Mouse (Mus musculus): ENCODE data around the gene Vmn2r90. TPM values are rescaled to one million over a fixed set of nuclear protein-coding genes. Genes with fewer than 3 reads are reported as not detected.
"Not testable (repeated sequence)": the region's sequence is repeated elsewhere in the genome, so short reads cannot be mapped to it uniquely, and the experiment has no call there.

Gene Vmn2r90
- polyA plus RNA-seq (2012; rRNA removed): not detected in 2 replicates

DNA sequence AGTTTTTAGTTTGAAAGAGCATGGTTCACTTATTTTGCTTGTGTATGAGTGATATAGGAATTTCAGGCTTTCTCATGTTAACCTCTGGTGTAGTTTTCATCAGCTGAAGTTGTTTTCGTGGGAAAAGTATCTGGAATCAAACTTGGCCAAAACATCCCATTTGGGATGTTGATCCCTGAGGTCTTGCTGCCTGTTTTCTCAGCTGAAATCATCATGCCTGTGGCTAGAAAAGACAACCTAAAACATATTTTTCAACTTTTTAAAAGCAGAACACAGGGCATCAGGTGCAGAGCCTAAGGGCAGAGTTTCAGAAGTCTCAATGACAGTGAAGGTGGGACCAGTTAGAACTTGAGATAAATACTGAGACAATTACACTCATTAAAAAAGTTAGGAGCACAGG, at the start of gene Vmn2r90:
Vmn2r90 (plus strand) TSS at position 301 of the 400 bp plus-strand sequence.
- TF ChIP-seq POLR2A (IDR thresholded peaks at IDR 0.05; ENCODE audit: borderline replicate concordance, extremely low read depth, insufficient read depth, insufficient read length, poor library complexity, severe bottlenecking) (no peak), CTCF (IDR thresholded peaks at IDR 0.05; ENCODE audit: borderline replicate concordance, extremely low read depth, insufficient read depth, insufficient read length) (no peak)
- DNase-seq (ENCODE audit: low read depth): no peak

- peak; percentile 50 for DNase-seq (ENCODE audit: low read depth)
Observed at GRCm38 (mm10) chr17:17654997-17655828, 48.3 kb upstream of the Vmn2r90 start.

DNA sequence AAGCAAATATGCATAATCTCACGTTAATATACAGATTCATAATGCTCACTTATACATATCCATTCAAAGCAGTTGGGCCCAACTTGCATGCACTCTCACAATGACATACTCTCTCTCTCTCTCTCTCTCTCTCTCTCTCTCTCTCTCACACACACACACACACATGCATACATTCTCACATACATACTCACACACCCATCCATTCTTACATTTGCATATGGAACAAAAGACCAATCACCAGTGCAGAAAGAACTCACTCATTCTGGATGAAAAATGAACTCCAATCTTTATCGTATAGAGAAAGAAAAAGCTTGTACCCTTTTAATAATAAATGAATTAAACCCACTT, 47.7 kb upstream of the Vmn2r90 start:
- DNase-seq (ENCODE audit: low read depth): no peak
- TF ChIP-seq CTCF (IDR thresholded peaks at IDR 0.05; ENCODE audit: borderline replicate concordance, extremely low read depth, insufficient read depth, insufficient read length): no peak
- TF ChIP-seq POLR2A (IDR thresholded peaks at IDR 0.05; ENCODE audit: borderline replicate concordance, extremely low read depth, insufficient read depth, insufficient read length, poor library complexity, severe bottlenecking): no peak

More at GRCm38 (mm10) chr17:17654997-17655828, 48.3 kb upstream of the Vmn2r90 start:
- TF ChIP-seq CTCF (IDR thresholded peaks at IDR 0.05; ENCODE audit: borderline replicate concordance, extremely low read depth, insufficient read depth, insufficient read length) (no peak), POLR2A (IDR thresholded peaks at IDR 0.05; ENCODE audit: borderline replicate concordance, extremely low read depth, insufficient read depth, insufficient read length, poor library complexity, severe bottlenecking) (no peak)

DNA sequence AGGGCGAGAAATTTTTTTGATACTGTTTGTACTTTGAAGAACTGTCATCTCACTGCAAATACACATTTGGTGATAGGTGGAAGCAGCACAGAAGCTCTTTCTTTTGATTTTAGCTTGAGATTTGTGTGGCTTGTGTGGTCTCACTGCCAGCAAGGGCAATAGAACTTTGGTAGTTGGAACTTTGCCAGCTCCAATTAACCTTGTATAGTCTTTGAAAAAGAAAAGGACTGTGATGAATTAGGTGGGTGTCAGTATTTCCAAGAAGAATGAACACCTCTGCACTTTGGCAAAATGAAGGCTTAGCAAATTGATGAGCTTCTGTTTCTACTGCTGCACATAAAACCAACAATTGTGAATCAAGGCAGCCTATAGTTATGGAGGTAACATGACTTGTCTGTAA, 24.8 kb upstream of the Vmn2r90 start:
- peak; percentile 68 for DNase-seq (ENCODE audit: low read depth)
- no peak for TF ChIP-seq POLR2A (IDR thresholded peaks at IDR 0.05; ENCODE audit: borderline replicate concordance, extremely low read depth, insufficient read depth, insufficient read length, poor library complexity, severe bottlenecking)
- TF ChIP-seq CTCF (IDR thresholded peaks at IDR 0.05; ENCODE audit: borderline replicate concordance, extremely low read depth, insufficient read depth, insufficient read length): no peak

- DNase-seq (ENCODE audit: low read depth): no peak
- no peak for TF ChIP-seq CTCF (IDR thresholded peaks at IDR 0.05; ENCODE audit: borderline replicate concordance, extremely low read depth, insufficient read depth, insufficient read length)
- no peak for TF ChIP-seq POLR2A (IDR thresholded peaks at IDR 0.05; ENCODE audit: borderline replicate concordance, extremely low read depth, insufficient read depth, insufficient read length, poor library complexity, severe bottlenecking)
Observed at GRCm38 (mm10) chr17:17690659-17691058, 12.9 kb upstream of the Vmn2r90 start.

DNA sequence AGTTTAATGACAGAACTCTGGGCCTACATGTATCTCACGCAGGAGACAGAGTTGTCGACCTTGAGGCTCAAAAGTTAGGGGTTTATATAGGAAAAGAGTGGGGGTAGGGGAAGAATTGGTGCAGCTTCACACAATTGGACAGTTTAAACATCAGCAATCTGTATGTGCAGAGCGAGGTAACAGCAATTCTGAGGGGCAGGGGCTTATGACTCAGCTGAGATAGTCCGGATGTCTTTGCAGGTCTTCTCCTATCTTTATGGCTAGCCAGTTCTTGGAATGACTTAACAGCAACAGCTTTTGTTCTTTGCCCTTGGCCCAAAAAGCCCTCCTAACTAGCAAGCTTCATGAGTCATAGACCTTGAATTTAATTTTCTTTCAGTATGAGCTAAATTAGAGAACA, 28.8 kb downstream of the Vmn2r90 start:
- not testable (repeated sequence) for DNase-seq (ENCODE audit: low read depth)

- no peak for DNase-seq (ENCODE audit: low read depth)
- no peak for TF ChIP-seq CTCF (IDR thresholded peaks at IDR 0.05; ENCODE audit: borderline replicate concordance, extremely low read depth, insufficient read depth, insufficient read length)
- no peak for TF ChIP-seq POLR2A (IDR thresholded peaks at IDR 0.05; ENCODE audit: borderline replicate concordance, extremely low read depth, insufficient read depth, insufficient read length, poor library complexity, severe bottlenecking)
Observed at GRCm38 (mm10) chr17:17738635-17739034, 35.1 kb downstream of the Vmn2r90 start.

DNA sequence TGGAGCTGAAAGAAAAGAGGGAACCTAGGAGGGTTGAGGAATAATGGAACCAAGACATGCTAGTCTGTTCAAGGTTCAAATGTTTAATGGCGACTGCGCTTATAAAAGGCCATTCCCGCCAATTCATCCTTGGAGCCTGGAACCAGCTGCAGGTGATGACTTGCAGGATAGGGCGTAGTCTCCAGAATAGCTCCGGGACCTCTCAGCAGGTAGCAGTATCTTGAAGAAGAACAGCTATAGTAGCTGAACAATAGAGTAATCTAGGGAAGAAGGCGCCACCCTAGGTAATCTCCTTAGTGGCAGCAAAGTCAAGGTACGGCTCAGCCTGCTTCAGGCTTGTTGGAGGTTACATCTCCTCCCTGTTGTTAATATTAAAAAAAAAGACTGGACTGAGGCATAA, 35.8 kb downstream of the Vmn2r90 start:
- DNase-seq (ENCODE audit: low read depth): not testable (repeated sequence)

GRCm38 (mm10) chr17:17739936-17740335, 36.4 kb downstream of the Vmn2r90 start:
- DNase-seq (ENCODE audit: low read depth): not testable (repeated sequence)

DNA sequence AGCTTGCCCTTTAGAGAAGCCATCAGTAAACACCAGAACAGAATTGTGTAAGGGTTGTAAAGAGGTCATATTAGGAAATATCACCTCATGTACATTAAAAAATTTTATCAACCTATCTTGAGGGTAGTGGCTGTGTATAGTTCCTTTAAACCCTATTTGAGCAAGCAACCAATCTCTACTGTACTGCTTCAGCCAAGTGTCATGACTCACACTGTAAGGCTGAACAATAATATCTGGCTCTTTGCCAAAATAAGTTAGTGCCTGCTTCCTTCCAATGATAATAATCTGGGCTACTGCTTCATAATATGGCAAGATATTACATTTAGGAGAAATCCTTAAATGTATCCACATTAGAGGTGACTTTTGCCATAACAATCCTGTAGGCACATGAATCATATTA, 38.0 kb downstream of the Vmn2r90 start:
- DNase-seq (ENCODE audit: low read depth): not testable (repeated sequence)

- DNase-seq (ENCODE audit: low read depth): peak; percentile 79
- peak; percentile 53; the same call in 1 of the 2 replicates for TF ChIP-seq CTCF (IDR thresholded peaks at IDR 0.05; ENCODE audit: borderline replicate concordance, extremely low read depth, insufficient read depth, insufficient read length)
Observed at GRCm38 (mm10) chr17:17749371-17749770, 45.8 kb downstream of the Vmn2r90 start.

DNA sequence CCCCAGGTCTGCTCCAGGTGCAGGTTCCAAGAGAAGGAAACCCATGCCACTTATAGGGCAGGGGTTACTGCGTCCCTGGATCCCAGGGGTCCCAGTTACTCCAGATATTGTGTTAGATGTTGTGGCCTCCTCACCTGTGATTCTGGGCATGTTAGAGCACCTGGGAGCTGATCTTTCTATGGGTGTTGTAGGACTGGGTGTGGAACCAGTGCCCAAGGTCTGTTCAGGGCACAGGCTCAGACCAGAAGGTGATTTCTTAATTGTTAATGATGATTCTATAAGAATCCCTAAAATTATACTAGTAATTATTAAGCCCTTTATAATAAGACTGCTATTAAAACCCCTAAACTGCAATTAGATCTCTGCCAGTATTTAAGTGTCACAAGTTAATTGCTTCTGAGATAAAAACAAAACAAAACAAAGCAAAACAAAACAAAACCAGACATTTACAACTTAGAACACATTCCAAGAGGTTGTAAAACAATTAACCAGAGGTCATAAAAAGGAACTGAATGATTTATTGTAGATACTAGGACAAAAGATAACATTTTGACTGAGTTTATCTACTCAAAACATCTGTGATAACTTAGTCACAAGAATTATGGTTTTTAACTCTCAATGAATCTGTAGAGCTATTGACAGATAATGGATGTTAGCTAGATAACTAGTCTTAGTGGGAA, 59.2 kb downstream of the Vmn2r90 start:
- no peak for TF ChIP-seq CTCF (IDR thresholded peaks at IDR 0.05; ENCODE audit: borderline replicate concordance, extremely low read depth, insufficient read depth, insufficient read length)
- DNase-seq (ENCODE audit: low read depth): no peak

DNA sequence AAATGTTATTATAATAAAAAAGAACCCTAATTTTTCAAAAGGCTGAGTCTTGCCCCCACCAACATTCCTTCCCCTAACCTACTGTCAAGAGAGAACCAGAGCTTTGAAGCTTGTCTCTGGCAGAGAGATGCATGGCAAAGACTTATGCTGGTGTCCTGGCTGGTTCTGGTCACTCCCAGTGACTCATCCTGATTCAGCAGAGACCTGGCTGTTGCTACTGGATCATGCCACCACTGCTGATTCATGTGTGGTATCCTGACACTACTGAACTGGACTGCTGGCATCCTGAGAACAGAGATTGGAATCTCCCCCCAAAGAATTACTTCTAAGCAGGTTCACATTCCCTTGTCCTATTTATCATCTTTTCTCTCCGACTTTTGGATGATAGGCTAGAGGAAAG, 60.7 kb downstream of the Vmn2r90 start:
- TF ChIP-seq POLR2A (IDR thresholded peaks at IDR 0.05; ENCODE audit: borderline replicate concordance, extremely low read depth, insufficient read depth, insufficient read length, poor library complexity, severe bottlenecking): no peak
- no peak for TF ChIP-seq CTCF (IDR thresholded peaks at IDR 0.05; ENCODE audit: borderline replicate concordance, extremely low read depth, insufficient read depth, insufficient read length)
- DNase-seq (ENCODE audit: low read depth): no peak
